Mouse (Mus musculus) liver, embryonic 14.5 days (tissue): Measurements from ENCODE around the gene Eya2. TPM values are rescaled to one million over a fixed set of nuclear protein-coding genes. Genes with fewer than 3 reads are reported as not detected.

Experiments used
- ATAC-seq: fragments of 200-750 bp; cut with Nextera tagmentation; 2 replicates; pipeline ENCODE4 v1.8.0; 2017; ENCODE audit warnings: moderate number of reproducible peaks, mild to moderate bottlenecking, moderate library complexity; ENCODE audit not compliant: insufficient read depth
- DNase-seq, 3 experiments: peaks; one replicate each; pipeline ENCODE4 v3.0.0-alpha.2; 2012 to 2013; ENCODE audit warnings: low read depth in 3 of 3, low spot score in 3 of 3
- H3K27ac ChIP-seq: fragments of 300-500 bp; sonication (generic); 2 replicates; pipeline ENCODE4 v1.5.1; 2014; ENCODE audit warnings: moderate library complexity, mild to moderate bottlenecking, control low read depth, inconsistent platforms
- H3K27me3 ChIP-seq: fragments of 300-500 bp; sonication (generic); 2 replicates; pipeline ENCODE4 v1.6.1; 2014; ENCODE audit warnings: mild to moderate bottlenecking, low read length, moderate library complexity; ENCODE audit not compliant: control insufficient read depth, insufficient read depth
- H3K36me3 ChIP-seq: fragments of 300-500 bp; sonication (generic); replicated peaks from 2 replicates; pipeline ENCODE4 v1.6.1; 2014; ENCODE audit warnings: low read depth; ENCODE audit not compliant: control insufficient read depth, insufficient read depth
- H3K4me1 ChIP-seq, 2 experiments: fragments of 200-500 bp in 1 of 2; fragments of 300-500 bp in 1 of 2; sonication (generic) in 1 of 2; replicated peaks; 2 replicates each; pipeline ENCODE4 v1.6.1; 2012 to 2014; ENCODE audit warnings: antibody characterized with exemption in 1 of 2, inconsistent platforms in 1 of 2, low read length in 1 of 2; ENCODE audit not compliant: control insufficient read depth in 2 of 2, insufficient read depth in 2 of 2
- H3K4me2 ChIP-seq: fragments of 300-500 bp; sonication (generic); 2 replicates; pipeline ENCODE4 v1.6.1; 2014; ENCODE audit warnings: low read depth, mild to moderate bottlenecking, control low read depth, moderate library complexity
- H3K4me3 ChIP-seq, 2 experiments: fragments of 200-500 bp in 1 of 2; fragments of 300-500 bp in 1 of 2; sonication (generic) in 1 of 2; 2 replicates each; pipeline ENCODE4 v1.5.1; 2012 to 2014; ENCODE audit warnings: low read depth in 2 of 2, low read length in 2 of 2, mild to moderate bottlenecking in 2 of 2, control low read depth in 1 of 2, inconsistent platforms in 1 of 2, moderate library complexity in 1 of 2; ENCODE audit not compliant: insufficient read depth in 1 of 2
- H3K9ac ChIP-seq: fragments of 300-500 bp; sonication (generic); replicated peaks from 2 replicates; pipeline ENCODE4 v1.6.1; 2014; ENCODE audit warnings: mild to moderate bottlenecking, control low read depth, moderate library complexity
- H3K9me3 ChIP-seq: fragments of 300-500 bp; sonication (generic); 2 replicates; pipeline ENCODE4 v1.6.1; 2016; ENCODE audit warnings: low read length, mixed read lengths; ENCODE audit not compliant: control insufficient read depth
- CTCF ChIP-seq: IDR thresholded peaks from 2 replicates; pipeline ENCODE4 v1.5.1; 2016; ENCODE audit warnings: antibody characterized with exemption, low read depth, control low read depth
- EP300 ChIP-seq: IDR thresholded peaks from 2 replicates; pipeline ENCODE4 v1.6.1; 2016; ENCODE audit warnings: antibody characterized with exemption, low read depth
- WGBS: fragments of 180-500 bp; shearing (Covaris S2); extraction: QIAGEN DNeasy Blood & Tissue Kit; methylation state at CpG from one replicate; pipeline ENCODE4 v1.1.7; 2014; ENCODE audit not compliant: insufficient replicate concordance; 5-methylcytosine and 5-hydroxymethylcytosine counted together
- polyA plus RNA-seq, 2 experiments: library from polyadenylated mRNA; depleted of rRNA in 1 of 2; stranded (reverse) in 1 of 2; unstranded in 1 of 2; fragments of >200 nt; fragmentation: Nextera tagmentation in 1 of 2; extraction: Ambion mirVana in 1 of 2; gene quantifications; 2 replicates each; pipeline versions ENCODE4 v1.2.1 to v1.2.3; 2012 to 2014

Gene Eya2
- polyA plus RNA-seq, 2 experiments: 0.13 to 0.16 TPM

GRCm38 (mm10) chr2:165598139-165598538, 3.3 kb downstream of the Eya2 start:
- no peak overlapping the region for H3K9ac ChIP-seq
- H3K27ac ChIP-seq: no peak overlapping the region
- WGBS: 27% methylated on average over 5 of the region's 5 CpGs
- no peaks in the 10 kb centered on the region for H3K4me1 ChIP-seq
- peaks cover 33% of the 10 kb centered on the region for H3K27me3 ChIP-seq
- no peak overlapping the region for H3K4me3 ChIP-seq
- DNase-seq: no peak
- no peak overlapping the region for H3K4me2 ChIP-seq
- no peaks in the 10 kb centered on the region for H3K9me3 ChIP-seq
- TF ChIP-seq EP300 (no peak), CTCF (no peak)
- H3K36me3 ChIP-seq: no peaks in the 10 kb centered on the region
- ATAC-seq: no peak

DNA sequence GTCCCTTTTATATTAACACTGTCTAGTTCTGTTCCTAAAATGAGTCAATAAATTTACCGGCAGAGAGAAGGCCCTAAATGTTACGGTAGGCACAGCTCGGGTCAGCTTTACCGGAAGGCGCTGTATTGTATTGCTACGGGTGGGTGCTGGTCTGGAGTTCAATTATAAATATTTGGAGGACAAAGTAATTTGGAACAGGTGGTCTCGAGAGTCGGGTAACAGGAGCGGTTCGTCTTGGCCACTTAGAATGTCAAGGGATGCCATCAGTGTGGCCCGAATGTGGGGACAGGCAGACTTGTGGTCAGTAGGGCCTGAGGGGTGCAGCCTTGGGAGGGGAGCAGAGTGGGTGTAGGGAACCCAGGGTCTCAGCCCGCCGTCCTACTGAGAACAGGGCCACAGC, 4.7 kb downstream of the Eya2 start:
- Histone ChIP-seq H3K27me3 (peaks cover 26% of the 10 kb centered on the region), H3K9ac (no peak overlapping the region), H3K27ac (no peak overlapping the region), H3K4me3 (no peak overlapping the region), H3K9me3 (no peaks in the 10 kb centered on the region), H3K36me3 (no peaks in the 10 kb centered on the region), H3K4me2 (no peak overlapping the region), H3K4me1 (no peaks in the 10 kb centered on the region)
- WGBS: 70% methylated on average over 13 of the region's 13 CpGs
- no peak for TF ChIP-seq EP300
- TF ChIP-seq CTCF: no peak
- ATAC-seq: no peak
- DNase-seq: no peak

DNA sequence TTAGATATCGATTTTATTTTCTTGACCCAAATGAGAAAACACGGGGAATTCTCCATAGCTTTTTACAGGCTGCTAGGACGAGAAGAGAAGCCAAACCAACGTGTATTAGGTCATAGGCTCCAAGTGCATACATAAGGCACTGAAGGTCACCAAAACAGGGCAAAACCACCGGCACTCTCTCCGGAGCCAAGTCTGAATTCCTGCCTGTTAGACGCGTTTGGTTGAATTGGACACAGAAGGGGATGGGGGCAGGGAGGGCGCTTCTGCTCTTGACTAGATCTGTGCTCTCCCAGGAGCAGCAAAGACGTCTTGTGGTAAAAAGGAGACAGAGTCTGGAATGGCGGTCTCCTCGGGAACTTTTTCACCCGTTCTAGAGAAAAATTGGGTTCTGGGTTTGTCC, 6.1 kb downstream of the Eya2 start:
- H3K4me1 ChIP-seq: no peaks in the 10 kb centered on the region
- H3K9me3 ChIP-seq: no peaks in the 10 kb centered on the region
- 45% methylated on average over 13 of the region's 13 CpGs for WGBS
- peaks cover 12% of the 10 kb centered on the region for H3K27me3 ChIP-seq
- ATAC-seq (no peak), DNase-seq (no peak)
- H3K27ac ChIP-seq: no peak overlapping the region
- H3K4me2 ChIP-seq: no peak overlapping the region
- H3K36me3 ChIP-seq: no peaks in the 10 kb centered on the region
- H3K9ac ChIP-seq: no peak overlapping the region
- no peak overlapping the region for H3K4me3 ChIP-seq
- no peak for TF ChIP-seq EP300
- TF ChIP-seq CTCF: no peak

GRCm38 (mm10) chr2:165601605-165602004, 6.8 kb downstream of the Eya2 start:
- Histone ChIP-seq H3K27me3 (peaks cover 6% of the 10 kb centered on the region), H3K36me3 (no peaks in the 10 kb centered on the region), H3K9me3 (no peaks in the 10 kb centered on the region), H3K4me3 (no peak overlapping the region), H3K4me2 (no peak overlapping the region), H3K27ac (no peak overlapping the region), H3K4me1 (no peaks in the 10 kb centered on the region), H3K9ac (no peak overlapping the region)
- TF ChIP-seq EP300 (no peak), CTCF (no peak)
- ATAC-seq (no peak), DNase-seq (no peak)
- 40% methylated on average over 8 of the region's 8 CpGs for WGBS

- no peak for ATAC-seq
- no peak overlapping the region for H3K9ac ChIP-seq
- TF ChIP-seq EP300: no peak
- TF ChIP-seq CTCF: no peak
- no peak overlapping the region for H3K4me2 ChIP-seq
- no peaks in the 10 kb centered on the region for H3K9me3 ChIP-seq
- H3K4me3 ChIP-seq: no peak overlapping the region
- no peaks in the 10 kb centered on the region for H3K36me3 ChIP-seq
- H3K4me1 ChIP-seq: no peaks in the 10 kb centered on the region
- 54% methylated on average over 8 of the region's 8 CpGs for WGBS
- no peak overlapping the region for H3K27ac ChIP-seq
- no peak for DNase-seq
- no peaks in the 10 kb centered on the region for H3K27me3 ChIP-seq
Observed at GRCm38 (mm10) chr2:165603775-165604174, 8.9 kb downstream of the Eya2 start.
